Mouse (Mus musculus) testis, adult 2 months (tissue): Measurements from ENCODE around the gene Phf21a. TPM values are rescaled to one million over a fixed set of nuclear protein-coding genes. Genes with fewer than 3 reads are reported as not detected.
A peak's percentile ranks its signal among the peaks of the same experiment; 100 is the strongest.
"Not testable (repeated sequence)": the region's sequence is repeated elsewhere in the genome, so short reads cannot be mapped to it uniquely, and the experiment has no call there.

Experiments used
- H3K27ac ChIP-seq: fragments of 200-500 bp; 2 replicates; pipeline ENCODE4 v1.5.1; 2012; ENCODE audit warnings: low read depth, low read length; ENCODE audit not compliant: control insufficient read depth, insufficient read depth
- H3K27me3 ChIP-seq: fragments of 200-500 bp; 2 replicates; pipeline ENCODE4 v1.6.1; 2012; ENCODE audit warnings: mild to moderate bottlenecking, low read length, moderate library complexity; ENCODE audit not compliant: control insufficient read depth, insufficient read depth
- H3K36me3 ChIP-seq: fragments of 200-500 bp; 2 replicates; pipeline ENCODE4 v1.6.1; 2012; ENCODE audit warnings: mild to moderate bottlenecking, low read length; ENCODE audit not compliant: control insufficient read depth, insufficient read depth
- H3K4me1 ChIP-seq: fragments of 200-500 bp; 2 replicates; pipeline ENCODE4 v1.6.1; 2012; ENCODE audit warnings: low read length; ENCODE audit not compliant: control insufficient read depth, insufficient read depth
- H3K4me3 ChIP-seq: fragments of 200-500 bp; 2 replicates; pipeline ENCODE4 v1.5.1; 2012; ENCODE audit warnings: low read depth, mild to moderate bottlenecking, low read length, moderate library complexity, mixed read lengths; ENCODE audit not compliant: control insufficient read depth
- CTCF ChIP-seq: fragments of 200-500 bp; IDR thresholded peaks from 2 replicates; pipeline ENCODE4 v1.5.1; 2012; ENCODE audit warnings: low read depth, mild to moderate bottlenecking, inconsistent platforms, low read length, moderate library complexity; ENCODE audit not compliant: control insufficient read depth, insufficient read depth, insufficient replicate concordance
- POLR2A ChIP-seq: fragments of 200-500 bp; IDR thresholded peaks from 2 replicates; pipeline ENCODE4 v1.6.1; 2012; ENCODE audit warnings: low read depth, mild to moderate bottlenecking, inconsistent platforms, low read length, moderate library complexity; ENCODE audit not compliant: control insufficient read depth
- polyA plus RNA-seq: library from polyadenylated mRNA; depleted of rRNA; stranded (reverse); fragments of >200 nt; gene quantifications from 2 replicates; pipeline ENCODE4 v1.2.3, GENCODE M21; 2012

Gene Phf21a
- polyA plus RNA-seq, 1 experiment, result 78.4 TPM

DNA sequence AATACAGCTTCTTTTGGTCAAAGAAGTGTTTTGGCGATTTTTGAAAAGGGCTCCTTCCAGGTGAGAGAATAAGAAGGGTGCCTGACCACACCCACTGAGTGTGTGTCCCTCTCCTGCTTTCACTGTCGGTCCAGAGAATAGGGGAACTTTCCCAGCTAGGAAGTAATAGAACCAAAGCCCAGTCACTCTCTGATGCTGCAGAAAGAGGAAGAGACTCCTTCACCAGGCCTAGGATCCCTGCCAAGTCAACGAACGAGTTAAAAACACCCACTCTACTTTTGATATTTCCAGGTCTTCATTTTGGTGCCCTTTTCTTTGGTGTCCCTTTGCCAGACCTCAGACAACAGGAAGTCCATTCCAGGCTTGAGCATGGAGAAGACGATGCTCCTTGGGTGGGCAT is 31.6 kb downstream of the Phf21a start:
- peaks cover 2% of the 10 kb centered on the region; the same call in 1 of the 2 replicates for H3K4me1 ChIP-seq
- no peaks in the 10 kb centered on the region for H3K27me3 ChIP-seq
- no peak for TF ChIP-seq CTCF
- no peak for TF ChIP-seq POLR2A
- no peaks in the 10 kb centered on the region for H3K36me3 ChIP-seq
- peak overlapping the region; percentile 12; the same call in 1 of the 2 replicates for H3K4me3 ChIP-seq
- H3K27ac ChIP-seq, result no peak overlapping the region

DNA sequence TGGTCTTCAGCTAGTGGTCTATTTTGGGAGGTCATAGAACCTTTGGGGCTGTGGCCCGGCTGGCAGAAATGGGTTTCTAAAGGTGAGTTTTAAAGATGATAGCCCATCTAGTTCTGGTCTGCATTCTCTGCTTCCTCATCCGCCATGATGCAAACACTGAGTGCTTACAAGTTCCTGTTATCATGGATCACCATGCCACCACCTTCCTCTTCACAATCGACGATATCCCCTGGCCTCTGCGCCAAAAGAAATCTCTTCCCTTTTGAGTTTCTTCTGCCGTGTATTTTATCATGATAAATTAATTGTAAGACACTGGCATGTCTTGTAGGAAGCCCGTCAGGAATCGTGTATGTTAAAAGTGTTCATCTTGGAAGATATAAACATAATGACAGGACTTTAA is 32.4 kb downstream of the Phf21a start:
- H3K36me3 ChIP-seq, result no peaks in the 10 kb centered on the region
- H3K27me3 ChIP-seq, result no peaks in the 10 kb centered on the region
- H3K27ac ChIP-seq, result no peak overlapping the region
- H3K4me3 ChIP-seq, result no peak overlapping the region; the same call in 1 of the 2 replicates
- H3K4me1 ChIP-seq, result peaks cover 2% of the 10 kb centered on the region; the same call in 1 of the 2 replicates
- TF ChIP-seq CTCF, result no peak
- no peak for TF ChIP-seq POLR2A

DNA sequence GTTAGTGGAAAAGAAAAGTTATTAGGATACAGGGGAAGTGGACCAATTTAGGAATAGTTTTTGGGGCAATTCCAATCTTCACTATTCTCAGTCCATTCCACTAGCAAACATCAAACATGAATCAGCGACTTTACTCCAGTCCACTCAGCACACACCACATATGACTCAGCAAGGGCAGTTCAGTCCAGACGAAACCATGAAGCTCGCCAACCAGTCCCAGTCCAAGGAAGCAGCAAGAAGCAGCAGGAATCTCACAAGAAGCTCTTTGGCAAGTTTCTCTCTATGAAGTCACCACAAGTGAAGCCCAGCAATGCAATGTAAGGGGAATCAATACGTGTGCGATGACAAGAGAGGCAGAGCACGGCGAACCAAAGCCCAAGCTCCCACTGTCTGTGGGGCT is 37.2 kb downstream of the Phf21a start:
- TF ChIP-seq POLR2A (no peak), CTCF (no peak)
- no peak overlapping the region for H3K27ac ChIP-seq
- H3K4me3 ChIP-seq, result no peak overlapping the region

DNA sequence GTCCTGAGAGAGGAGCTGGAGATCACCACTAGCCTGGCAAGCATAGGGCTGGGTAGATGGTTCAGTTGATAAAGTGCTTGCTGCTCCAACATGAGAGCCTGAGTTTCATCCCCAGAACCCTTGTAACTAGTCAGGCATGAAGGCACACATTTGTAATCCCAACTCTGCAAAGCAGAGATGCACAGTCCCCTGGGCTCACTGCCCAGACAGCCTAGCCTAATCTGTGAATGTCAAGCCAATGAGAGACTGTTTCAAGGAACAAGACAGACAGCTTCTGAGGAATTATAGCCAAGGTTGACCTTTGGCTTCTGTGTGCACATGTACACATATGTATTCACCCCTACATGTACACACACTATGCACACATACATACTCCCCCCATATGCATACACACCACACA is 45.8 kb downstream of the Phf21a start:
- Histone ChIP-seq H3K4me1 (no peaks in the 10 kb centered on the region), H3K27ac (no peak overlapping the region), H3K4me3 (no peak overlapping the region), H3K36me3 (no peaks in the 10 kb centered on the region), H3K27me3 (no peaks in the 10 kb centered on the region)
- TF ChIP-seq CTCF (no peak), POLR2A (no peak)

More for the DNA sequence above, 37.2 kb downstream of the Phf21a start:
- Histone ChIP-seq H3K27me3 (no peaks in the 10 kb centered on the region), H3K36me3 (no peaks in the 10 kb centered on the region), H3K4me1 (no peaks in the 10 kb centered on the region)

DNA sequence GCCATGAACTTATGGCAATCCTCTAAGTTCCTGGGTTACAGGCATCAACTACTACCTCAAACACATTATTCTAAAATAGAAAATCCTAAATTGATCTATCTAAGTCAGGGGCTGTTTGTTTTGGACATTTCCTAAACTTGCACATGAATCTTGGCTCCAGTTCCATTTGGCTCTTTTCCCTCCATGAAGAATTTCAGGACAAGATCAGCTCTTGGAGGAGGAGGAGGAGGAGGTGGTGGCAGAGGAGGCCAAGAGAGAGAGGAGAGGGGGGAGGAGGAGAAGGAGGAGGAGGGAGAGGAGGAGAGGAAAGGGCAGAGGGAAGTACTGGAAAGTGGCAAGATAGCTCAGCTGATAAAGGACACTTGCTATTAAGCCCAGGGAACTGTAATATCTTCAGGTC is 46.4 kb downstream of the Phf21a start:
- TF ChIP-seq CTCF (no peak), POLR2A (no peak)
- Histone ChIP-seq H3K4me1 (no peaks in the 10 kb centered on the region), H3K36me3 (no peaks in the 10 kb centered on the region), H3K27ac (no peak overlapping the region), H3K27me3 (no peaks in the 10 kb centered on the region), H3K4me3 (no peak overlapping the region)

DNA sequence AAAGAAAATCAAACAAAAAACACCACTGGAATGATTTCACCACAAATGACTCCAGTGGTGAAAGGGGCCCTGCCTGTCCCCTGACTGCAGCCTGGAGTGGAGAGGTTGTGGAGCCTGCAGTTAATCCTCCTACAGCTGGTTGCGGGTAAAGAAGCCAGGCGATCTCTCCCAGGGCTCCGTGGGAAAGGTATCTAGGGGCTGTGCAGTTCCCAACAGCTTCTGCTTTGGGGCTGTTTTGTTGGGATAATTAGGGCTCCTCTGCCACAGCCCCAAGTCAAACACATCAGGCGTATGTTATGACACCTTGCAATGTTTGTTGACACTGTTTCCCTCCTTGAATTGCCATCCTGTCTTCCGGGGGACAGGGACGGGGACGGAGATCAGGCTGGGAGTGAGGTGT is 47.5 kb downstream of the Phf21a start:
- no peaks in the 10 kb centered on the region for H3K27me3 ChIP-seq
- H3K4me3 ChIP-seq, result no peak overlapping the region
- H3K27ac ChIP-seq, result no peak overlapping the region
- TF ChIP-seq CTCF (no peak), POLR2A (no peak)
- no peaks in the 10 kb centered on the region for H3K36me3 ChIP-seq
- no peaks in the 10 kb centered on the region for H3K4me1 ChIP-seq

DNA sequence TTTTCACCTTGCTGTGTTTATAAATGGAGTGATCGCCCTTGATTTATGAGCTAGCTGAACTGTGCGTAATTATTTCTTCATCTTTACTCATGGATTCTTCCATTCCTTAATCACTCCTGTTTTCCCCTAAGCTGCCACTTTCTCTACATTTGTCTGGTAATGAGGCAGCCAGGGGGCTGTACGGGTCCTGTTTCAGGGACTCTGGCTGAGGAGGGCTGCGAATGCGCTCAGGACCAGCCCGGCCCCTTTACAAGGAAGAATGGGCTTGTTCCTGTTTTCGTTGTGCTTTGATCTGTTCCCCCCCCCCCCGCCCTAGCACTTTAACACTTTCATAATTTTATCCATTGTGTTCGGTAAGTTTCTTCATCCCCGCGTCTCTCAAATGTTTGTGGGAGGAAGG is 48.2 kb downstream of the Phf21a start:
- no peaks in the 10 kb centered on the region for H3K27me3 ChIP-seq
- H3K36me3 ChIP-seq, result no peaks in the 10 kb centered on the region
- no peak overlapping the region for H3K27ac ChIP-seq
- no peak overlapping the region for H3K4me3 ChIP-seq
- H3K4me1 ChIP-seq, result no peaks in the 10 kb centered on the region
- TF ChIP-seq POLR2A (no peak), CTCF (no peak)

DNA sequence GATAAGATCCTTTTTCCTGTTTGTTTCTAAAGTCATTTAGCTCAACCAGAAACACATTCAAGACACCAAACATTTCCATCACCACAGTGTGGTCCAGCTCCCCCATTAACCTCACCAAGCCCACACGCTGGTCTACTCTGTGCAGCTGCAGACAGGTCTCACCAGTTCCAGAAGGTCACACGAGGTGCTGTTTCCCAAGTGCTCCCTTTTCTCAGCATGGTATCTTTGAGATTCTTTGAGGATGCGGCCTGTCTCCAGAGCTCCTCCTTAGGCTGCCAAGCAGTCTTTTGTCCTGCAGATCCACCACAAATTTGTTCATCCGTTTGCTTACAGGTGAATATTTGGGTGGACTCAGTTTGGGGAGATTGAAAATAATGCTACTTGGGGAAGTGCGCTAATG is 51.0 kb downstream of the Phf21a start:
- TF ChIP-seq POLR2A, result no peak
- TF ChIP-seq CTCF, result no peak
- Histone ChIP-seq H3K4me1 (no peaks in the 10 kb centered on the region), H3K27me3 (no peaks in the 10 kb centered on the region), H3K27ac (no peak overlapping the region), H3K36me3 (no peaks in the 10 kb centered on the region), H3K4me3 (no peak overlapping the region)

DNA sequence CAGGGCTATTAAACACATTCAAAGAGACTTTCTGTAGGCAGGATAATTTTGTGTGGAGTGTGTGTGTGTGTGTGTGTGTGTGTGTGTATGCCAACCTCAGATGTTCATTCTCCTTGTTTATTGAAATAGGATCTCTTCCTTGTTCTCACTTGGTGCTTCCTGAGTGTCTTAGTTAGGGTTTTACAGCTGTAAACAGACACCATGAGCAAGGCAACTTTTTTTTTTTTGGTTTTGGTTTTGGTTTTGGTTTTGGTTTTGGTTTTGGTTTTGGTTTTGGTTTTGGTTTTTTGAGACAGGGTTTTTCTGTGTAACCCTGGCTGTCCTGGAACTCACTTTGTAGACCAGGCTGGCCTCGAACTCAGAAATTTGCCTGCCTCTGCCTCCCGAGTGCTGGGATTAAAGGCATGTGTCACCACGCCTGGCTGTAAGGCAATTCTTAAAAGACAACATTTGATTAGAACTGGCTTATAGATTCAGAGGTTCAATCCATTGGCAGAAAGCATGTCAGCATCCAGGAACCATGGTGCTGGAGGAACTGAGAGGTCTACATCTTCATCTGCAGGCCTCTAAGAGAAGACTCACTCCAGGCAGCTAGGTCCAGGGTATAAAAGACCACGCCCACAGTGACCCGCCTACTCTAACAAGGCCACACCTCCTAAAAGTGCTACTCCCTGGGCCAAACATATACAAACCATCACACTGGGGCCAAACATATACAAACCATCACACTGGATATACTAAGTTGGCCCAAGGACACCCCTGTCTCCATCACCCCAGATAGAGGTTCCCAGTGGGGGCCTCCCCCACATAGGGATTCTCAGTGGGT is 55.2 kb downstream of the Phf21a start:
- H3K27me3 ChIP-seq, H3K36me3 ChIP-seq, H3K27ac ChIP-seq, H3K4me3 ChIP-seq, H3K4me1 ChIP-seq: not testable (repeated sequence)
